Mouse (Mus musculus) cerebellum, postnatal 36 days (tissue): ENCODE measurements around the gene Saysd1.
A peak's percentile ranks its signal among the peaks of the same experiment; 100 is the strongest.

Experiments used
- DNase-seq, 2 experiments: peaks; one replicate each; pipeline ENCODE4 v3.0.0; 2021 to 2022; ENCODE audit warnings: mixed read lengths in 2 of 2

Gene Saysd1

DNA sequence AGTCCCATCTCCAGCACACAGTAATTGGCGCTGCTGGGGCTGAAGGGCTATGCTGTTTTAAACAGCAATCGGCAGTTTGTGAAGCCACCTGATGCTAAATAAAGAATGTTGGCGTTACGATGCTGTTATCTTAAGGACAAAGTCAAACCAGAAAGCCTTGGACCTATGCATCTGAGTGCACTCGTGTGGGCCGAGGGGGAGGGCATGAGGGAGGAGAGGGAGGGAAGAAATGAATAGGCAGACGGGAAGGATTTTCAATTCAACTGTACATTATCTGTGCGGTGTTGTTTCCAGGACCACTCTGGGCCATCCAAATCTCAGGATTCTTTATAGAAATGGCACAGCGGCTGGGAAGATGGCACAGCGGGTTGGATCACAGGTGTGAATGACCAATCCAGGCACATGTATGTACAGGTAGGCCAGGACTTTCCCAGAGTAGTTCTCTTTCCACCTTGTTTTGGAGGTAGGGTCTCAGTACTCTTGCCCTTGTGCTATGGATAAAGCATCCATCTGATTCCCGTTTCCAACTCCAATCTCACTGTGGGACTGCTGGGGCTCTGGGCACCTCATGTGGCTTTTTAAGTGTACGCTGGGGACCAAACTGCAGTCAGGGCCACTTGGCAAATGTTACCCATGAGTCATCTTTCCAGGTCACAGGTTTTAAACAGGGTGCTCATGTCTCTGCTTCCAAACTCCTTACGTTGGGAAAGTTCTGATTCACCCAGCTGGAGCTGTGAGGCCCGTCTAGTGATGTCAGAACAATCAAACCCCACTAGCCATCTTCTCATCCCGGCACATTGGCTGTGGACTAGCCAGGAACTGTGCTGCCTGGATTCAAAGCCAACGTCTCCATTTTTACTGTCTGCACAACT lies at the start of gene Saysd1:
Saysd1 (minus strand) TSS at position 51 of the 872 bp plus-strand sequence.
- no peak for DNase-seq

DNA sequence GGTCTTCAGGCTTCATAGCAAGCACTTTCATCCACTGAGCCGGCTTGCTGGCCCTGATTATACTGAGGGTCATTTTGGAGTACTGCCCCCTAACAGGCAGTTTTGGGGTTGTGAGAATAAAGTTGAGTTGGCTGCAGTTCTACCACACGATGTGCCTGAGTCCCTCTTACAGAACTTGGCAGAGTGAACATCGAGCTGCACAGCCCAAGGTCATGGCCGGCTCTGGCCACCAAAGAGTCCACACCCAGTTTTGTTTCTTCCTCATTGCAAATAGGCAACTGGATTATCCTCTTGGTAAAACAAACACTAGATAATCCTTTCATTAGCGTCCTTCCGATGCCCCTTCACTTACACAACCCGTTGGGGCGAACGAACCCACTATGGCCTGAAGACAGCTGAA lies 47.1 kb upstream of the Saysd1 start:
- no peak for DNase-seq

DNA sequence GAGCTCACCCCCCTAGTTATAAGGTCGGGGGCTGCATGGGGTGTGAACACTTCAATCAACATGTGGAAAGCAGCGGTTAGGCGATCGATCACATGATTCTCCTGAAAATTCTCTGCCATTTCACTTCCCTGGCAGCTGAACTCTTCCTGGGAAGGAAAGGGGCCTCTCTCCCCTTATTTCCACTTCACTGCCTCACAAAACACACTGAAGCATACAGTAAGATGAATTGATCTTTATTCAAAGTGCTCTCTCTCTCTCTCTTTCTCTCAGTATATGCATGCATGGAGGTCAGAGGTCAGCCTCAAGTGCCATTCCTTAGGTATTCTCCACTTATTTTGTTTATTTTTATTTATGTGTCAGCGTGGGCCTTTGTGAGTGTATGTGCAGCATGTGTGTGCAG lies 45.4 kb upstream of the Saysd1 start:
- DNase-seq = no peak

DNA sequence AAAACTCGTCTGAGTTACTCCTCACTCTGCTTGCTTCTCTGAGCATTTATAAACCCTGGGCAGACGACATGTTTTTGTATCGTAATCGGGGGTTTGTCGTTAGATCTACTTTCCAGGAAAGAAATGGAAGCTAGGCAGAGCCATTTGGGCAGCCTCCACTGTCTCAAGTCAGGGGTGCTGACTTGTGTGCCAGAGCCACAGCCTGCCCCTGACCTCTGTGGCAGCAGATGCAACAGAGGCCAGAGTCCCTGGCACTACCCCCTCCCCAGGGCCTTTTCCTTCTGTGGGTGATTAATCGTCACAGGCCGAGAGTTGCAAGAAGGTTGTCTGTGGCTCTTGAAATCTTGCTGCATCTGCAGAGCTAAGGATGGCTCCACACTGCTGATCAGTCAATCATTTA lies 44.3 kb upstream of the Saysd1 start:
- DNase-seq = no peak

DNA sequence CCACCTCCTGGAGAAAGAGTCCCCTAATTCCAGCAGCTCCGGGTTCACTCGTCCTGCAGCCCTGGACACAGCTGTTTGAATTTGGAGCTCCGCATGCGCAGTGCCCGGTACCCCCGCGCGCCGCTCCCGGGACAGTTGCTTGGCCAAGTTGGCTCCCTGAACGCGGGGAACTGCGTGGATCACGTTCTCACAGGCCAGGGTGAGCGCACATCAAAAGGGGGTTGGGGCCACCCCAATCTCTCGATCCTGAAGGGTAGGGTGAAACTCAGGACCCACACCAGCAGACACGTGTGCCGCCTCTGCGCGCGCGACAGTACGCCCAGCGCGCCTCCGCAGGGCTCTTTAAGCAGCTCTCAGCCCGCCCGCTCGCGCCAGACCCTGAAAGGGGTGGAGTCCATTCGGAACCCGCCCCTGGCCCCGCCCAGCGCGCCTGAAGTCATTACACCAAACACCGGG lies 43.2 kb upstream of the Saysd1 start, which contains the start of gene Kcnk5:
Kcnk5 (minus strand) TSS at position 344 of the 456 bp plus-strand sequence.
- DNase-seq = peak; percentile 11 to 31

DNA sequence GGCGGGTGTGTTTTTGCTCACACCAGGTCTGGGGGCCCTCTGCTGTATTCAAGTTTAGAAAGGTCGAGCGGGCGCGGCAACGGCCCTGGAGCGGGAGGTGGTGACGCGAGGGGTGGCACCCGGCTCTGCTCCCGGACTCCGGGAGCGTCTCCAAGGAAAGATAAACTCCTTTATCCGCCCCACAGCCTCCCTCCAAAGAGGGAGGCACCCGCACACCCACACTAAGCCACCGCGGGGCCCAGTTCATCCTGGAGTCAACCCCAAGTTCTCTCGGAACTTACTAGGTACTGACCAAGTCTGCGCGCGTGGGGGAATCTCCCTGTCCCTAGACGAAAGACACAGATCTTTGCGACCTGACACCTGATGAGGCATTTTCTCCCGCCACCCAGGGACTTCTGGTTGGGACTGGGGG lies 42.4 kb upstream of the Saysd1 start:
- DNase-seq = no peak

DNA sequence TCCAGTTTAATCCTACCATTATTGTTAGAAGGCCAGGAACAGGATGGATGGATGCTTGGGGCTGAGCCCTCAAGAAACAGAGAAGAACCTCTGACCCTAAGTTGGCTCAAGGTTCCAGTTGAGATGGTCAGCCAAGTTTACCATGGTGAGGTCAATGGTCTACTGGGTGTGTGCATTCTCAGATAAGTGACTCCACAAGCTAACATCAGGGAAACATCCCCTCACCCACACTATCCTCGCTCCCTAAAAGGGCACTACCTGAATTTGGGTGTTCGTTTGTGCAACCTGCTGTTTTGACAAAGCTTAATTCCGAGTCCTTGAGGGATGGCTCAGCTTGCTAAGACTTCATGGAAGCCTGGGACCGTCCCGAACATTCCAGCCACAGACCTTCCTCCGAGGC lies 42.0 kb upstream of the Saysd1 start:
- no peak for DNase-seq

DNA sequence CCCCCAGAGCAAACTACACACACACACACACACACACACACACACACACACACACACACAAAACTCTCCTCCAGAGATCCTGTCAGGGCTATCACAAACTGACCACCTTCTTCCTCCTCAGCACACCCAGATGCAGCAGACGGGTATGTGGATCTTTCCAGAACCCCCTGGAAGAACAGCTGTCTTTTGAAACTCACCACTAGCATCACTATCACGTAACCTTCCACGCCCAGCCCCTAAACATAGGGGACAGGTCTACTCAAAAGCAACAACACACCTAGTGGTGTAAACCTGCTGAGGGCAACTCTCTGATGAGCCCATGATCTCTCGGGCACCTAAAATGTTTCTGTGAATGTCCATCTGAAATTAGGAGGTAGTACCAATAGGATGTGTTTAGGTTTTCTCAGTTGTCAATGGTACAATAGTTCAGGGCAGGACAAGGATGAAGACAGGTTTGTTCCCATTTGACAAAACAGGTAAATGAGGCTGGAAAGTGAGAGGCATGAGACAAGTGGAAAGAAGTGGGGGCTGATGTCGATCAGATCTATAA lies 41.5 kb upstream of the Saysd1 start:
- no peak for DNase-seq

DNA sequence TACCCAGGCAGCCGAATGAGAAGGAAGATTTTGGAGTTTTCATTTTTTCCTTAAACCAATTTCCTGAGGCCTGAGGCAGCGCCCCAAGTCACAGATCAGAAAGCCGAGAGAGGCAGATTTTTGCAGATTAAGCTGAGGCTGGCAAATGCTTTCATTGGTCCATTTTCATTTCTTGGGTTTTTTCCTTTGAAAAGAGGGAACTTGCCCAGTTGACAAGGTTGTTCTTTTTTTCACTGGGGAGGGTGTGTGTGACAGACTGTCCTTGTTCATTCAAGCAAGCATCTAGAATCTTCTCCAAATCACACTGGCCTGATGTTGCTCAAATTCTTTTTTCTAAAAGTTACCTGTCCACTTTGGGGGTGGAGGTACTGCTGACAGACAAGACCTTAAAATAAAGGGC lies 40.7 kb upstream of the Saysd1 start:
- DNase-seq = no peak

DNA sequence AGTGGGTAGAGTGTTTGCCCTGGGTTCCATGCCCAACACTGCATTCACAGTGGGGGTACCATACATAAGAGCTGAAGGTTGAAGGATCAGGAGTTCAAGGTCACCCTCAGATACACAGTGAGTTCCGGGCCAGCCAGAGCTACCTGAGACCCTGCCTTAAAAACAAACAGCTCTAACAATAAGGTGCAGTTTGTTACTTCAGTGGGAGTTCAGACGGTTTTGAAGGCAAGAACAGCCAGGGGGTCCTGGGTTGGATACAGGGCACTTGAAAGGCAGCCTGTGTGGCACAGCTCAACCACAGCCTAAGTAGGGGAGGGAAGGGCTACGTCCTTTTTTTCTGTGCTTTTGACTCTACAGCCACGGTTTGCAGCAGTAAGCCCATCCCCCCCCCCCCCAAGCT lies 40.3 kb upstream of the Saysd1 start:
- DNase-seq = no peak

DNA sequence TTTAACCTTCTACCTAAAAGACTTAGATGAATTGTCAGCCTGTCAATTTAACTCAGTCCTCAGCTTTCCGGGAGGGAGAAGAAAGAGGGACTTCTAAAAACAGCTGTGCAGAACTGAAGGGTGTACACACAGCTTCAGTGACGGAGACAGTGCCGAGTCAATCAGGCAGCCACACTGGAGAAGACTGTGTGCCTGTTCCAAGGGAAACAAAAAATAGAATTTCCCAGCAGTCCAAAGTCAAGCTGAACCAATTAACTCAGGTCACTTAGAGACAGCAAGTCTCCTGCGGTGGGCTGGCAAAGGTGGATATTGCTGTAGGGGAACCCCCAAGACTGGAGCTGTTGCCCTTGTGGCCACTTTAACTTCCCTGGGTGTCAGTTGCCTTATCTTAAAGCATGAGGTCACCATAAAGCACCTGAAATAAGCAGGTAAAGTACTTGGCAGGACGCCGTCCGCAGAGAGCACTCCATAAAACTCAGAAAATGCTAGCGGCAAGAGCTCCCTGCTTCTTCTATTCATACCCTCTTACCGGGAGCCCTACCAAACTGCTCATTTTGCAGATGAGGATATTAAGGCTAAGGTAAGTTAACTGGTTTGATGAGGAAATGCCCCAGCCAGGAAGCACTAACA lies 39.3 kb upstream of the Saysd1 start:
- no peak for DNase-seq

DNA sequence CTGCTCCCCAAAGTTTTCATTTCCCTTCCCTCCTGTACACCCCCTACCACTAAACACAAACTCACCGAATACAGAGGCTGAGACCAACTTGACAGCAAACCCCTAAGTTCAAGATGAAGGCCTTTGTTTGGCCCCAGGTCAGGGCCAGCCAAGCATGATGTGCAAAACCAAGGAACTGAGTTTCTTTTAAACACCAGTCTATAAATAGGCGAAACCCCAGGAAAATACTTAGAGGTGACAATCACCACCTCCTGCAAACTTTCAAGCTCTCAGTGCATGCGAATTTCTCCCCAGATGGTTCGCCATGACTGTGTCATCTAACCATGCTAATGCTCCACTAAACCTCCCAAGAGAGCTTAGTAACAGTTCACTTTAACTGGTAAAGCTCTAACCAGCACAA lies 37.4 kb upstream of the Saysd1 start:
- no peak for DNase-seq

DNA sequence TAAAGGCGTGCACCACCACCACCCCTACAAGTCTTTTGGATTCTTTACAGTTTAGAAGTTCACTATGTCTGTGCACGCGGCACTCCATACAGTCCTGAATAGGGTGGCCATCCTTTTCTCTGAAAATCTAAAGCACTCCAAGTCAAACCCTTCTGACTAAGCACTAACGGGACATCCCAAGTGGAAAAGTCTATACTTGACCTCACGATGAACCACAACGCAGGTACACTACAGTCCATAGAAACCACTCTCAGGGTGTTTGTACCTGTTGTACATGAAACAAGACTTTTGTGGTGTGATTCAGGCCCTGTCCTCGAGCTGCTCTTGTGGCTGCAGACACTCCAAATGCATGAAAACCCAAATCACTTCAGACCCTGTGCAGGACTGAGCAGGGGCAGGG lies 36.8 kb upstream of the Saysd1 start:
- DNase-seq = no peak

DNA sequence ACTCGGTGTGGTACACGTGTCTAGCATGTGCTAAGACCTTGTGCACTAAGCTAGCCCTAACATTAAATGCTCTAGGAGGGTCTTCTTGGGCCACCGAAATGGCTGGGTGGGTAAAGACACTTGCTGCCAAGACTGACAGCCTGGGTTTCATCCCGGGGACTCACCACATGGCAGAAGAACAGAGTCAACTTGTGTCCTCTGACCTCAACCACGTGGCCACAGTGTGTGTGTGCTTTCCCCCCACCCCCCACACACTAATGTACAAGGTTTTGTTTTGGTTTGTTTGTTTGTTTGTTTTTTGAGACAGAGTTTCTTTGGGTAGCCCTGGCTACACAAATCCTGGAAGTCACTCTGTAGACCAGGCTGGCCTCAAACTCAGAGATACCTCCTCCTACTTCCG lies 36.4 kb upstream of the Saysd1 start:
- DNase-seq = no peak

DNA sequence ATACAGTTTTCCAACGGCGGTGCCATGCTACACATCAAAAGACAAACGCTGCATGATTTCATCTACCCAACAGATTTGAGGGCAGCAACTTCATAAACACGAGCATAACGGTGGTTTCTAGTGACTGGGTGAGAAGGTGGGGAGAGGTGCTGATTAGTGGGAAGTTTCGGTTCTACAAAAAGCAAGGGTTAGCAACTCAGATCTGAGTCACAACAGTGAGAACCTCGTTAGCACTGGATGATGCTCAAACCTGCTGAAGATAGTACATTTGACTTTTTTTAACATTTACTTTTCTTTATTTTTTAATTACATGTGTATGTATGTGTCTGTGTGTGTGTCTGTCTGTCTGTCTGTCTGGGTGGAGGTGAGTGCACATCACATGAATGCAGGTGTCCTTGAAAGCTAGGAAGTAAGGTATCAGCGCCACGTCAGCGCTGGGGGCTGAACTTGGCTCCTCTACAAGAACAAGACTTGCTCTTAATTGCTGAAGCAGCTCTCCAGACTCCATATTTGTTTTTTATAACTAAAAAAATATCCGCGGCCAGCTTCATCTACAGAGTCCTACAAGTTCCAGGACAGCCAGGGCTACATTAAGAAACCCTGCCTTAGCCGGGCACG lies 35.6 kb upstream of the Saysd1 start:
- DNase-seq = no peak

DNA sequence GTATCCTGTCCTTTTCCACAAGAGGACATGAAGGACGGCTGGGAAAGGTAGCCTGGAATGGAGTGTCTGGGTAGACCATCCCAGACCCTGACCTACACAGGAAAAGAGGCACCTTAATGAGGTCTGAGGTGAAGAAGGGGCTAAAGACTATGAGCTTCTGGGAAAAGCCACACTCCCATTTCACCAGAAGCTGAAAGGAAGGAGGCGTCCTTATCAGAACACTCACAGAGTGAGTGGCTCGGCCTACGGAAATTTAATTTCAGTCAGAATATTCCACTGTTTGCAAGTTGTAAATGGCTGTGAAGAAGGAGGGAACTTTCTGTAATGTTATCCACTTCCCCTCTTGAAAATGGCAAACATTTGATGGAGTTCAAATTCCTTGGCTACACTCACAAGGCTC lies 34.6 kb upstream of the Saysd1 start:
- DNase-seq = no peak

DNA sequence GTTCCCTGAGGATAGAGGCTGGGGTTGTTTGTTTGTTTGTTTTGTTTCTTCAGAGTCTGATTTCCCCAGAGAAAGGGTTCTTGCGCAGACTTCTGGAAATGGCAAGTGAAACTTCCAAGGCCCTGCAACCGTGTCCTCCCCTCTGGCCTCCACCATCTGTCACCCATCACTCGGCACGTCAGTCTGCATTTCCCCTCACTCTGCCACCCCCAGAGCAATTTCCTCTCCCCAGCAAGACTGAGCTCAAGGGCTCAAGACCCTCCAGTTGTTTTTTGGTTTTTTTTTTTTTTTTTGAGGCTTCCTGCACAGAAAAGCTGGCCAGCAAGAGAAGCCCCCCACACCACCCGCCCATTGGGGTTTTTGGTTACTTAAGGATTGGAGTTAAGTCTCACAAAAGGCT lies 34.2 kb upstream of the Saysd1 start:
- DNase-seq = no peak

DNA sequence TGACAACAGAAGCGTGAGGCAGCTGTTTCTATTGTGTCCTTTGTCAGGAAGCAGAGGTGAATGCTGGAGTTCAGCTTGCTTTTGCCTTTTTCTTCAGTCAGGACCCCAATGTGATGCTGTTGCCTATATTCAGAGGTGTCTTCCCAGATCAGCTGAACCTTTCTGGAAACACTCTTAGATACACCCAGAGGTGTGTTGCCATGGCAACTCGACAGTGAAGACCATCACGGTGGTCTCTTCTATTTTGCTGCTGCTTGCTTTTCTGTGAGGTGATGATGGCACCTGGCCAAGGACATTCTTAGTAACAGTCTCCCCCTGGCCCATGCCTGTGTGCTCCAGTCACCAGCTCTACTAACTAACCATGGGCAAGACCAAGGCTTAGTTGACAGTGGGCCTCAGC lies 33.5 kb upstream of the Saysd1 start:
- no peak for DNase-seq

DNA sequence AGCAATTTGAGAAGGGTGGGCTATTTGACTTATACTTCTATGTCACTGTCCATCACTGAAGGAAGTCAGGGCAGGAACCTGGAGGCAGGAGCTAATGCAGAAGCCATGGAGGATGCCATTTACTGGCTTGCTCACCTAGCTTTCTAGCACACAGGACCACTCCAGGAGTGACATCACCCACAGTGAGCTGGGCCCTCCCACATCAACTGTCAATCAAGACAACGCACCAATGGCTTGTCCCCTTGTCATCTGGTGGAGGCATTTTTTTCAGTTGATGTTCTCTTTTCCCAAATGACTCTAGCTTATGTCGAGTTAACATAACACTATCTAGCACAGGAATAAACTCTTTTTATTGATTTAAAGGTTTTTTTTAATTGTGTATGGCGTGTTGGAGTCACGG lies 30.9 kb upstream of the Saysd1 start:
- DNase-seq = no peak

DNA sequence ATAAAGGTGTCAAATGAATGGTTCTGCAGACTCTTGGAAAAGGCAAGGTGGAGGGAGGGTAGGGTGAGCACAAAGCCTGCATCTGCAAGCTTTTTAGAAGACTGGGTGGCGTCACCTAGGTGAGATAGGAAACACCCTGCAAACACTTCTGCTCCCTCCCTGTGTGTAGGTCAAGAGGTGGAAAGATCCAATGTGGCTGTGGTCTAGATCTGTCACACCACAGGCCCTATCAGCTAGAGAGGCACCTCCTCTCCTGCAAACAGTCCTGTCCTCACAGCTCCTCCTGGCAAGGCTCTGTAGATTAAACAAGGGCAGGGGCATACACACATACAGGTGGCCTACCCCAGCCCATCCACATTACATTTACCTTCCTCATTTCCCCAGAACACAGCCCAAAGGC lies 30.1 kb upstream of the Saysd1 start:
- DNase-seq = no peak

DNA sequence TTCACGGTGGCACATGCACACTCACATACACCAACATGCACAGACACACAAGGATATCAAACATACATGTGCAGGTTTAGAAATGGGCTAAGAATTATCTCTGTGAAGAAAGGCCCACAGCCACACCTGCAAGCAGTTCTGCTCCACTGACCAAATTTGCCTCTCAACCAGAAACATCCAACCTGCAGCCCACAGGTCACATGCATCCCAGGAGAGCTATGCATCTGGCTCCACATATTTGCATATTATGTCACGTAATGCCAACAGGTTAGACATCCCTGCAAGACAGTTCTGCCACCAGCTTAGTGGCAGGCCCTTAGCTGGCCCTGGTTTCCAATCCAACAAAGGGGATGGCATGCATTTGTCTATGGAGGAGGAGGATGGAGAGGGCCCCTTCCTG lies 29.7 kb upstream of the Saysd1 start:
- DNase-seq = no peak

DNA sequence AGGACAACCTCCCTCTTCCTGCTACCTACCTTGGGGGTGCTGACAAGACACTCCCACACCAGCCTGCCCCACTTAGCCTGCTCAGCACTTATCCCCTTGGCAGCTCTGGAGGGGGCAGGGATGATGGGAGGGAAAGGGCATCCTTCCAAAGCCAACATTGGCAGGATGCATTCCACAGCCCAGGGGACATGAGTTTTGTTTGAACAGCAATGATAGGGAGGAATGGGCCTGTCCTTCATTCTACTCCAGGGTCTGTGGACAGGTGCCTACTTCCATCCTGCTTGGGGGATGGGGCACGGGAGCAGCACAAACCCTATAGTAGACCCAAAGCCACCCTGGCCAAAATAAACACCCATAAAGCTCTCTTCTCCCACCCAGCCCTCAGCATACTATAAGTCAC lies 27.1 kb upstream of the Saysd1 start:
- no peak for DNase-seq

DNA sequence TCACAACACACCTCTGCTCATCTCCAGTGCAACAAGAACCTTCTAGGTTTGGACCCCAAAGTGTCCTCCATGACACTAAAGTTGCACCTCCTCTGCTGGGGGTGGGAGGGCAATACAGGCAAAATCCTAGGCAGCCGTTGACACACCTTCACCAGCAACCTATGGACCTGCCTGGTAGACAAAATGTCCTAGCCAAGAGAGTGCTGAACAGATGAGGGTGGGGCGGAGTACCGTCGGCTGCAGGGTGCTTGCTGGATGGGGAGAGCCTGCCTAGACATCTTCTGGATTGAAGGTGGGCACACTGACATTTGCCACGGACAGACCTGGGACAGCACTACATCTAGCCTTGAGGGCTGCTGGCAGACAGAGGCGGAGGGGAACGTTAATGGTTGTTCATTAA lies 26.1 kb upstream of the Saysd1 start:
- DNase-seq = no peak

DNA sequence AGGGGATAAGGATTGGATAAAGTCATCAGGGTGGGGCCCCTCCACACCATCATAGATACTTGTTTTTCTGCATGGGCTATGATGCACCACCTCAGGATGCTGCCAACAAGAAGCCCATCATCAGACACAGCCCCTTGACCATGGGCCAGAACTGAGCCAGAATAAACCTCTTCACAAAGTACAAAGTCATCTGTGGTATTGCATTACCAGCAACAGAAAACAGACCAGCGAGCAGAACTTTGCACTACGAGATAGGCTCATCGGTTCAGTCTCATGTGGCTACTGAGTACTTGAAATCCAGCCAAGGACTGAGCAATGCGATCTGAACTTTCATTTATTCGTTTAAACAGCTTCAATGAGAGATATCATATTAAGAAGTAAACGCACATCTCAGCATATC lies 24.4 kb upstream of the Saysd1 start:
- DNase-seq = no peak
